Mouse (Mus musculus): ENCODE measurements at regions not wholly inside any gene's neighbourhood (a gene's known extent, or its start where the extent isn't known, plus 50 kb on each side); places are given as distances from the start of the nearest gene placed in this dataset.

- no peak for DNase-seq (ENCODE audit: low read depth)
- TF ChIP-seq POLR2A (IDR thresholded peaks at IDR 0.05; ENCODE audit: borderline replicate concordance, extremely low read depth, insufficient read depth, insufficient read length, poor library complexity, severe bottlenecking) = no peak
- no peak for TF ChIP-seq CTCF (IDR thresholded peaks at IDR 0.05; ENCODE audit: borderline replicate concordance, extremely low read depth, insufficient read depth, insufficient read length)
Observed at GRCm38 (mm10) chr5:27963765-27964164, 107.4 kb upstream of the Insig1 start.

- TF ChIP-seq CTCF (IDR thresholded peaks at IDR 0.05; ENCODE audit: borderline replicate concordance, extremely low read depth, insufficient read depth, insufficient read length) = peak; percentile 87
- TF ChIP-seq POLR2A (IDR thresholded peaks at IDR 0.05; ENCODE audit: borderline replicate concordance, extremely low read depth, insufficient read depth, insufficient read length, poor library complexity, severe bottlenecking) = no peak
- DNase-seq (ENCODE audit: low read depth) = peak; percentile 67
Observed at GRCm38 (mm10) chr5:27995186-27995585, 76.0 kb upstream of the Insig1 start.

- TF ChIP-seq POLR2A (IDR thresholded peaks at IDR 0.05; ENCODE audit: borderline replicate concordance, extremely low read depth, insufficient read depth, insufficient read length, poor library complexity, severe bottlenecking) (no peak), CTCF (IDR thresholded peaks at IDR 0.05; ENCODE audit: borderline replicate concordance, extremely low read depth, insufficient read depth, insufficient read length) (no peak)
- DNase-seq (ENCODE audit: low read depth) = no peak
Observed at GRCm38 (mm10) chr5:27997751-27998150, 73.4 kb upstream of the Insig1 start.

GRCm38 (mm10) chr5:28002922-28003321, 68.2 kb upstream of the Insig1 start:
- TF ChIP-seq POLR2A (IDR thresholded peaks at IDR 0.05; ENCODE audit: borderline replicate concordance, extremely low read depth, insufficient read depth, insufficient read length, poor library complexity, severe bottlenecking) (no peak), CTCF (IDR thresholded peaks at IDR 0.05; ENCODE audit: borderline replicate concordance, extremely low read depth, insufficient read depth, insufficient read length) (peak; percentile 11; the same call in 1 of the 2 replicates)
- DNase-seq (ENCODE audit: low read depth) = no peak

GRCm38 (mm10) chr5:28003756-28004486, 67.2 kb upstream of the Insig1 start:
- DNase-seq (ENCODE audit: low read depth) = no peak
- TF ChIP-seq CTCF (IDR thresholded peaks at IDR 0.05; ENCODE audit: borderline replicate concordance, extremely low read depth, insufficient read depth, insufficient read length) (no peak), POLR2A (IDR thresholded peaks at IDR 0.05; ENCODE audit: borderline replicate concordance, extremely low read depth, insufficient read depth, insufficient read length, poor library complexity, severe bottlenecking) (no peak)

- TF ChIP-seq CTCF (IDR thresholded peaks at IDR 0.05; ENCODE audit: borderline replicate concordance, extremely low read depth, insufficient read depth, insufficient read length) (no peak), POLR2A (IDR thresholded peaks at IDR 0.05; ENCODE audit: borderline replicate concordance, extremely low read depth, insufficient read depth, insufficient read length, poor library complexity, severe bottlenecking) (no peak)
- no peak for DNase-seq (ENCODE audit: low read depth)
Observed at GRCm38 (mm10) chr5:28004487-28004827, 66.7 kb upstream of the Insig1 start.

- TF ChIP-seq POLR2A (IDR thresholded peaks at IDR 0.05; ENCODE audit: borderline replicate concordance, extremely low read depth, insufficient read depth, insufficient read length, poor library complexity, severe bottlenecking) (no peak), CTCF (IDR thresholded peaks at IDR 0.05; ENCODE audit: borderline replicate concordance, extremely low read depth, insufficient read depth, insufficient read length) (no peak)
- DNase-seq (ENCODE audit: low read depth) = no peak
Observed at GRCm38 (mm10) chr5:28009386-28009785, 61.8 kb upstream of the Insig1 start.

- DNase-seq (ENCODE audit: low read depth) = no peak
- no peak for TF ChIP-seq CTCF (IDR thresholded peaks at IDR 0.05; ENCODE audit: borderline replicate concordance, extremely low read depth, insufficient read depth, insufficient read length)
- no peak for TF ChIP-seq POLR2A (IDR thresholded peaks at IDR 0.05; ENCODE audit: borderline replicate concordance, extremely low read depth, insufficient read depth, insufficient read length, poor library complexity, severe bottlenecking)
Observed at GRCm38 (mm10) chr5:28009871-28010270, 61.3 kb upstream of the Insig1 start.

- TF ChIP-seq CTCF (IDR thresholded peaks at IDR 0.05; ENCODE audit: borderline replicate concordance, extremely low read depth, insufficient read depth, insufficient read length) (no peak), POLR2A (IDR thresholded peaks at IDR 0.05; ENCODE audit: borderline replicate concordance, extremely low read depth, insufficient read depth, insufficient read length, poor library complexity, severe bottlenecking) (no peak)
- no peak for DNase-seq (ENCODE audit: low read depth)
Observed at GRCm38 (mm10) chr5:28010529-28010928, 60.6 kb upstream of the Insig1 start.

GRCm38 (mm10) chr5:28012496-28012895, 58.7 kb upstream of the Insig1 start:
- no peak for DNase-seq (ENCODE audit: low read depth)
- no peak for TF ChIP-seq POLR2A (IDR thresholded peaks at IDR 0.05; ENCODE audit: borderline replicate concordance, extremely low read depth, insufficient read depth, insufficient read length, poor library complexity, severe bottlenecking)
- no peak for TF ChIP-seq CTCF (IDR thresholded peaks at IDR 0.05; ENCODE audit: borderline replicate concordance, extremely low read depth, insufficient read depth, insufficient read length)

GRCm38 (mm10) chr5:28013619-28014273, 57.4 kb upstream of the Insig1 start:
- TF ChIP-seq POLR2A (IDR thresholded peaks at IDR 0.05; ENCODE audit: borderline replicate concordance, extremely low read depth, insufficient read depth, insufficient read length, poor library complexity, severe bottlenecking) (no peak), CTCF (IDR thresholded peaks at IDR 0.05; ENCODE audit: borderline replicate concordance, extremely low read depth, insufficient read depth, insufficient read length) (no peak)
- DNase-seq (ENCODE audit: low read depth) = no peak

GRCm38 (mm10) chr5:28019864-28020263, 51.3 kb upstream of the Insig1 start:
- TF ChIP-seq CTCF (IDR thresholded peaks at IDR 0.05; ENCODE audit: borderline replicate concordance, extremely low read depth, insufficient read depth, insufficient read length) = no peak
- no peak for TF ChIP-seq POLR2A (IDR thresholded peaks at IDR 0.05; ENCODE audit: borderline replicate concordance, extremely low read depth, insufficient read depth, insufficient read length, poor library complexity, severe bottlenecking)
- DNase-seq (ENCODE audit: low read depth) = no peak
